Mouse (Mus musculus) kidney, embryonic 15.5 days (tissue): ENCODE data around the gene Ccl4. TPM values are rescaled to one million over a fixed set of nuclear protein-coding genes. Genes with fewer than 3 reads are reported as not detected.

Experiments
- ATAC-seq: fragments of 200-750 bp; cut with Nextera tagmentation; replicated peaks from 2 replicates; pipeline ENCODE4 v1.8.0; 2017; ENCODE audit warnings: moderate TSS enrichment; ENCODE audit not compliant: low FRiP score
- H3K27ac ChIP-seq: fragments of 300-500 bp; sonication (generic); 2 replicates; pipeline ENCODE4 v1.5.1; 2015; ENCODE audit warnings: mild to moderate bottlenecking, inconsistent platforms
- H3K27me3 ChIP-seq: fragments of 300-500 bp; sonication (generic); 2 replicates; pipeline ENCODE4 v1.6.1; 2015; ENCODE audit warnings: inconsistent platforms
- H3K36me3 ChIP-seq: fragments of 300-500 bp; sonication (generic); 2 replicates; pipeline ENCODE4 v1.6.1; 2015; ENCODE audit warnings: inconsistent platforms
- H3K4me1 ChIP-seq: fragments of 300-500 bp; sonication (generic); 2 replicates; pipeline ENCODE4 v1.6.1; 2015; ENCODE audit warnings: inconsistent platforms
- H3K4me2 ChIP-seq: fragments of 300-500 bp; sonication (generic); 2 replicates; pipeline ENCODE4 v1.6.1; 2015; ENCODE audit warnings: moderate library complexity, mild to moderate bottlenecking, inconsistent platforms
- H3K4me3 ChIP-seq: fragments of 300-500 bp; sonication (generic); replicated peaks from 2 replicates; pipeline ENCODE4 v1.5.1; 2015; ENCODE audit warnings: mild to moderate bottlenecking, inconsistent platforms
- H3K9ac ChIP-seq: fragments of 300-500 bp; sonication (generic); 2 replicates; pipeline ENCODE4 v1.6.1; 2015; ENCODE audit warnings: mild to moderate bottlenecking, inconsistent platforms
- H3K9me3 ChIP-seq: fragments of 300-500 bp; sonication (generic); replicated peaks from 2 replicates; pipeline ENCODE4 v1.6.1; 2016; ENCODE audit warnings: inconsistent platforms
- WGBS: fragments of 180-500 bp; shearing (Covaris S2); methylation state at CpG from one replicate; pipeline ENCODE4 v1.1.7; 2015; ENCODE audit warnings: mixed read lengths; 5-methylcytosine and 5-hydroxymethylcytosine counted together
- polyA plus RNA-seq: library from polyadenylated mRNA; unstranded; fragments of >200 nt; fragmentation: Nextera tagmentation; extraction: Ambion mirVana; gene quantifications from 2 replicates; pipeline ENCODE4 v1.2.1, GENCODE M21; 2015

Ccl4 gene
- polyA plus RNA-seq, 1 experiment from 2014 or later = 0.34 TPM

GRCm38 (mm10) chr11:83692008-83692407 is 29.6 kb downstream of the Ccl4 start:
- no peaks in the 10 kb centered on the region for H3K9me3 ChIP-seq
- 71% methylated on average over 1 of the region's 1 CpGs for WGBS
- no peak overlapping the region for H3K4me2 ChIP-seq
- no peak overlapping the region for H3K27ac ChIP-seq
- H3K4me1 ChIP-seq = no peaks in the 10 kb centered on the region
- no peak for ATAC-seq
- H3K36me3 ChIP-seq = no peaks in the 10 kb centered on the region
- no peaks in the 10 kb centered on the region for H3K27me3 ChIP-seq
- no peak overlapping the region for H3K4me3 ChIP-seq
- no peak overlapping the region for H3K9ac ChIP-seq

GRCm38 (mm10) chr11:83703705-83704104 is 41.3 kb downstream of the Ccl4 start, which contains the start of gene Wfdc17:
TSS of gene Wfdc17 (plus strand) at chr11:83703991.
- Histone ChIP-seq H3K9me3 (no peaks in the 10 kb centered on the region), H3K4me2 (no peak within 1 kb of the TSS), H3K27ac (no peak within 1 kb of the TSS), H3K36me3 (no peaks in the 10 kb centered on the region), H3K27me3 (no peaks in the 10 kb centered on the region), H3K4me1 (no peaks in the 10 kb centered on the region), H3K9ac (no peak within 1 kb of the TSS), H3K4me3 (no peak within 1 kb of the TSS)
- ATAC-seq = no peak
- 11% methylated on average over 1 of the region's 1 CpGs for WGBS

- Histone ChIP-seq H3K27me3 (no peaks in the 10 kb centered on the region), H3K27ac (no peak within 1 kb of the TSS), H3K36me3 (no peaks in the 10 kb centered on the region), H3K9ac (no peak within 1 kb of the TSS), H3K4me2 (no peak within 1 kb of the TSS), H3K9me3 (no peaks in the 10 kb centered on the region), H3K4me1 (no peaks in the 10 kb centered on the region), H3K4me3 (no peak within 1 kb of the TSS)
- 62% methylated on average over 4 of the region's 4 CpGs for WGBS
- ATAC-seq = no peak
These were observed 46.3 kb downstream of the Ccl4 start, which contains the start of gene Wfdc18 for GRCm38 (mm10) chr11:83708715-83709114. TSS of gene Wfdc18 (plus strand) at chr11:83709015.

- ATAC-seq = no peak
- Histone ChIP-seq H3K4me1 (no peaks in the 10 kb centered on the region), H3K27me3 (no peaks in the 10 kb centered on the region), H3K4me3 (no peak overlapping the region), H3K36me3 (no peaks in the 10 kb centered on the region), H3K4me2 (no peak overlapping the region), H3K27ac (no peak overlapping the region), H3K9ac (no peak overlapping the region), H3K9me3 (no peaks in the 10 kb centered on the region)
- 75% methylated on average over 5 of the region's 5 CpGs for WGBS
These were observed 47.3 kb downstream of the Ccl4 start for GRCm38 (mm10) chr11:83709683-83710082.

GRCm38 (mm10) chr11:83712671-83713070 is 50.3 kb downstream of the Ccl4 start:
- no peaks in the 10 kb centered on the region for H3K4me1 ChIP-seq
- no peak overlapping the region for H3K4me3 ChIP-seq
- no peak overlapping the region for H3K27ac ChIP-seq
- no peaks in the 10 kb centered on the region for H3K9me3 ChIP-seq
- no peak overlapping the region for H3K4me2 ChIP-seq
- H3K27me3 ChIP-seq = no peaks in the 10 kb centered on the region
- no peak for ATAC-seq
- H3K9ac ChIP-seq = no peak overlapping the region
- WGBS = 81% methylated on average over 1 of the region's 1 CpGs
- no peaks in the 10 kb centered on the region for H3K36me3 ChIP-seq

GRCm38 (mm10) chr11:83713925-83714324 is 51.5 kb downstream of the Ccl4 start:
- H3K4me2 ChIP-seq = no peak overlapping the region
- no peak for ATAC-seq
- no peak overlapping the region for H3K9ac ChIP-seq
- WGBS = 69% methylated on average over 2 of the region's 2 CpGs
- no peak overlapping the region for H3K4me3 ChIP-seq
- H3K9me3 ChIP-seq = no peaks in the 10 kb centered on the region
- no peaks in the 10 kb centered on the region for H3K36me3 ChIP-seq
- no peaks in the 10 kb centered on the region for H3K27me3 ChIP-seq
- H3K4me1 ChIP-seq = no peaks in the 10 kb centered on the region
- no peak overlapping the region for H3K27ac ChIP-seq

Other genes with a start within 250 kb of the Ccl4 start
- not detected in 2 replicates for gene Gas2l2, start 233.1 kb upstream of the Ccl4 start, polyA plus RNA-seq
- 0.35 TPM in 1 of 2 replicates, not detected in the other for gene 1700020L24Rik, start 224.9 kb upstream of the Ccl4 start, polyA plus RNA-seq
- 1.3 and 1.4 TPM in 2 replicates for gene Mmp28, start 199.5 kb upstream of the Ccl4 start, polyA plus RNA-seq
- 13.6 and 17.1 TPM in 2 replicates for gene Taf15, start 189.5 kb upstream of the Ccl4 start, polyA plus RNA-seq
- gene Heatr9, start 140.4 kb upstream of the Ccl4 start, polyA plus RNA-seq = not detected in 2 replicates
- gene Ccl5, start 132.1 kb upstream of the Ccl4 start, polyA plus RNA-seq = not detected in 2 replicates
- gene Ccl9, start 83.9 kb upstream of the Ccl4 start, polyA plus RNA-seq = 4.7 and 6.1 TPM in 2 replicates
- 3.9 and 8.3 TPM in 2 replicates for gene Ccl6, start 69.5 kb upstream of the Ccl4 start, polyA plus RNA-seq
- not detected in 2 replicates for gene Rpl9-ps1, start 17.0 kb upstream of the Ccl4 start, polyA plus RNA-seq
- 0.37 and 0.91 TPM in 2 replicates for gene Ccl3, start 13.2 kb upstream of the Ccl4 start, polyA plus RNA-seq
- 2.2 and 3.3 TPM in 2 replicates for gene Wfdc17, start 41.4 kb downstream of the Ccl4 start, polyA plus RNA-seq
- gene Wfdc18, start 46.4 kb downstream of the Ccl4 start, polyA plus RNA-seq = 0.44 and 0.94 TPM in 2 replicates
- gene Wfdc21, start 84.4 kb downstream of the Ccl4 start, polyA plus RNA-seq = 1.0 and 1.4 TPM in 2 replicates
- gene Heatr6, start 91.1 kb downstream of the Ccl4 start, polyA plus RNA-seq = 22.7 and 25.2 TPM in 2 replicates
- gene Hnf1b, start 187.5 kb downstream of the Ccl4 start, polyA plus RNA-seq = 78.5 and 83.3 TPM in 2 replicates